Mouse (Mus musculus) myocyte (in vitro differentiated cells): ENCODE data around the gene Gm5868.

Source experiments
- CEBPB ChIP-seq: IDR thresholded peaks from 2 replicates; pipeline ENCODE4 v1.6.1; 2011; ENCODE audit warnings: mild to moderate bottlenecking, moderate library complexity; ENCODE audit not compliant: poor library complexity, insufficient read depth, severe bottlenecking
- E2F4 ChIP-seq: IDR thresholded peaks from one replicate; pipeline ENCODE4 v1.6.1; 2011; ENCODE audit warnings: mild to moderate bottlenecking, control low read depth, moderate library complexity; ENCODE audit not compliant: insufficient read depth
- MAX ChIP-seq: IDR thresholded peaks from one replicate; pipeline ENCODE4 v1.6.1; 2011; ENCODE audit warnings: low read depth, mild to moderate bottlenecking, control low read depth
- MYOD1 ChIP-seq, 3 experiments: IDR thresholded peaks; one replicate each; pipeline ENCODE4 v1.6.1; 2011; ENCODE audit warnings: control low read depth in 2 of 3, low read depth in 2 of 3, mild to moderate bottlenecking in 2 of 3, moderate library complexity in 1 of 3; ENCODE audit not compliant: insufficient read length in 2 of 3, control insufficient read depth in 1 of 3
- MYOG ChIP-seq, 3 experiments: IDR thresholded peaks; one replicate each; pipeline ENCODE4 v1.6.1; 2011; ENCODE audit warnings: control low read depth in 2 of 3, low read depth in 2 of 3, mild to moderate bottlenecking in 2 of 3; ENCODE audit not compliant: insufficient read length in 2 of 3, control insufficient read depth in 1 of 3, insufficient read depth in 1 of 3
- POLR2A ChIP-seq: IDR thresholded peaks from one replicate; pipeline ENCODE4 v1.6.1; 2011; ENCODE audit warnings: low read depth, mild to moderate bottlenecking, control low read depth, moderate library complexity; ENCODE audit not compliant: insufficient read length
- POLR2AphosphoS2 ChIP-seq: IDR thresholded peaks from one replicate; pipeline ENCODE4 v1.6.1; 2011; ENCODE audit warnings: low read depth, control low read depth; ENCODE audit not compliant: insufficient read length
- REST ChIP-seq: IDR thresholded peaks from one replicate; pipeline ENCODE4 v1.6.1; 2011; ENCODE audit warnings: mild to moderate bottlenecking, control low read depth, moderate library complexity; ENCODE audit not compliant: insufficient read depth, insufficient read length
- SRF ChIP-seq: IDR thresholded peaks from one replicate; pipeline ENCODE4 v1.6.1; 2011; ENCODE audit warnings: low read depth; ENCODE audit not compliant: control insufficient read depth, insufficient read length
- TCF12 ChIP-seq: IDR thresholded peaks from one replicate; pipeline ENCODE4 v1.6.1; 2011; ENCODE audit warnings: mild to moderate bottlenecking, control low read depth; ENCODE audit not compliant: poor library complexity, insufficient read depth, severe bottlenecking
- TCF3 ChIP-seq: IDR thresholded peaks from one replicate; pipeline ENCODE4 v1.6.1; 2011; ENCODE audit warnings: low read depth, control low read depth; ENCODE audit not compliant: insufficient read length
- USF1 ChIP-seq: IDR thresholded peaks from one replicate; pipeline ENCODE4 v1.6.1; 2011; ENCODE audit warnings: low read depth, mild to moderate bottlenecking, control low read depth, moderate library complexity

DNA sequence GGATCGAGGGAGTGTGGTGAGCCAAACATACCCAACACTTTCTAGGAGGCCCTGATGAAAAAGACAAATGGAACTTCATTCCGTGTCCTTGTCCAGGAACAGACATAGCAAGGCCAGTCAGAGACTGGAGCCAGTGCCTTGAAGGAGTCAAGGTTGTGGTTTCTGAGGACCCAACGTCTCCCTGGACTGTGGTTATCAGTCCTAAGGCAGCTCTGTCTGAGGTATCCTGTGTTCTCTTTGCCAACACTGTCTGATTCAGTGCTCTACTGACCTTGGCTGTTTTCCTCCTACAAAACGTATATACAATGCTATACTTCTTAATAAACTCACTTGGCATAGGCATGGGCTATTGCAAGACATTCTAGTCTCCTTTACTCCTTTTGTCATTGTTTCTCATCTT, 30.1 kb upstream of the Gm5868 start:
- no peak for TF ChIP-seq REST
- TF ChIP-seq TCF12 = no peak
- TF ChIP-seq POLR2A = no peak
- no peak for TF ChIP-seq USF1
- TF ChIP-seq SRF = no peak
- no peak for TF ChIP-seq MAX
- TF ChIP-seq CEBPB = no peak
- TF ChIP-seq TCF3 = no peak
- no peak for TF ChIP-seq MYOD1 (IDR thresholded peaks at IDR 0.05; ENCODE audit: control insufficient read depth in 1 of 3, insufficient read length in 2 of 3, low read depth in 2 of 3)
- TF ChIP-seq E2F4 = no peak
- TF ChIP-seq POLR2AphosphoS2 = no peak
- no peak for TF ChIP-seq MYOG (IDR thresholded peaks at IDR 0.05; ENCODE audit: control insufficient read depth in 1 of 3, insufficient read depth in 1 of 3, insufficient read length in 2 of 3, low read depth in 2 of 3)
